Mouse (Mus musculus): ENCODE results near the gene Zscan5b.
"Not testable (repeated sequence)": the region's sequence is repeated elsewhere in the genome, so short reads cannot be mapped to it uniquely, and the experiment has no call there.

The Zscan5b gene

DNA sequence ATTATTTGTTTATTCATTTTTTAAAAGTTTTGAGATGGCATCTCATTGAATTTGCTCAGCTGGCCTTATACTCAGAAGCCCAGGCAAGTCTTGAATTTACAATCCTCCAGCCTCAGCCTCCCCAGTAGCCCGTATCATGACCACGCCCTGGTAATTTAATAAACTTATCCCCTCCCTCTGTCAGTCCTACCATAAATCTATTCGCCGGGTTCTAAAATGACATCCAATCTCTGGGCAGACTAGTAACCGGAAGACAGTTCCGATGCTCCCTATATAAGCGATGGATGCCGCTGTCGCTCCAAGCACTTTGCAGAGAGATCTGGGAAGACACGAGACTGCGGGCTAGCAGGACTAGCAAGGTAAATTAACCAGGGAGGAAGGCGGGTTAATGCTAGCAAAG lies at the start of gene Zscan5b:
Gene Zscan5b, plus strand, starts transcription at position 301 of the 400 bp plus-strand sequence.
- no peak for DNase-seq

DNA sequence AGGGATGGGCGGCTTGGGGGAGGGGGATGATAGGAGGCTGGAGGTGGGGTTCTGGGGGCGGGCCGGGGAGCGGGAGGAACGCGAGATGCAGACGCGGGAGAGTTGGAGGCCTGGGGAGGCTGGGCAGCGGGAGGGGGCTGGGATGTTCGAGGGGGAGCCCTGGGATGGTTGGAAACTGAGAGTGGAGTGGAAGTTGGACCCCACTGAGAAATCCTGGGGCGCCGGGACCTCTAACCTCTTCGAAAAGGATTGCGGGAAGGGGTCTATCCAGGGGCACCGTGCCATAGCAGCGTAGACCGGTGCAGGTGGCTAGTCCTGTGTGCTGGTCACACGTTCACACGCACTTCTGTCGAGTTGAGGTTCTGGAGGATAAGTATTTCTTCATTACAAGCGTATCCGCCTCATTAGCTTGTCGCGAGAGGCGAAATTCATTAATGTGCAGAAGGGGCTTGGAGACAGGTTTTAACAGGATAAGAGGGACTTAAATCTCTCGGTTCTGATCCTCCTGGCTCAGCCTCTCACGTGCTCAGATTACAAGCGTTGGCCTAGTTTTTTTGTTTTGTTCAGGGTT lies 49.3 kb upstream of the Zscan5b start:
- peak; percentile 82 for DNase-seq

DNA sequence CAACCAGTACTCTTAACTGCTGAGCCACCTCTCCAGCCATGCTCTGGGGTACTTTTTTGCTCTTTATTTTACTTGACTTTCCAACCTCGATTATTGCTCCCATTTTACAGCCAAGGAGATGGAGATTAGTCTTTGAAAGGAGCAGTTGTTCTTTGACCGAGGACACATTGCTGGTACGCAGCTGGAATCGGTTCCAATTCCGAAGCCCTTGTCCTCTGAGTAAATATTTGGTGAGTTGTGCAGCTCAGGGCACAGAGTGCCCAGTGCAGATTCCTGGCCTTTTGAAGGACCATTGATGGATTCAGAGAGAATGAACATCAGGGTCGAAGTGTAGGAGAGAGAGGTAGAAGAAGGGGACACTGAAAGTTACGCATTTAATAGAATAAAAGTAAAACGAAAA lies 48.2 kb upstream of the Zscan5b start:
- DNase-seq = no peak

GRCm38 (mm10) chr7:6174365-6174987 lies 47.6 kb upstream of the Zscan5b start:
- DNase-seq = not testable (repeated sequence)

GRCm38 (mm10) chr7:6179013-6179412 lies 43.1 kb upstream of the Zscan5b start:
- DNase-seq = peak; percentile 88

DNA sequence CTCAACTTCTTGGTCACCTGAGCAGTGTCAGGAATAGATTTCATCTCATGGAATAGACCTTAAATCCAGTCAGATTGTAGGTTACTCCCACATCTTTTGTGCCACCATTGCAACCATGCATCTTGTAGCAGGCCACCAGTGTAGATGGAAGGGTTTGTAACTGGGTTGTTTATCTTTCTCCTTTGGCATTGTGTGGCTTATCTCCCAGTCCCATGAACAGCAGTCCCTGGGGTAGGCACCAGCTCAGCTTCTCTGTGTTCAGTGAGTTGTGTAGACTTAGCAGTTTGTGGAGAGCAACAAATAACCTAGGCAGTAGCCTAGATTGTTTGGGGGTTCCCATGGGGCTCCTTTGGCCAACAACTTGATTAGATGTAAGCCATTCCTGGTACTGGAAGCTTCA lies 39.2 kb upstream of the Zscan5b start:
- DNase-seq = no peak

GRCm38 (mm10) chr7:6183802-6184201 lies 38.3 kb upstream of the Zscan5b start:
- peak; percentile 81 for DNase-seq

GRCm38 (mm10) chr7:6184521-6184920 lies 37.6 kb upstream of the Zscan5b start:
- peak; percentile 76 for DNase-seq

- peak; percentile 38 for DNase-seq
Observed at GRCm38 (mm10) chr7:6185391-6185790, 36.7 kb upstream of the Zscan5b start.

DNA sequence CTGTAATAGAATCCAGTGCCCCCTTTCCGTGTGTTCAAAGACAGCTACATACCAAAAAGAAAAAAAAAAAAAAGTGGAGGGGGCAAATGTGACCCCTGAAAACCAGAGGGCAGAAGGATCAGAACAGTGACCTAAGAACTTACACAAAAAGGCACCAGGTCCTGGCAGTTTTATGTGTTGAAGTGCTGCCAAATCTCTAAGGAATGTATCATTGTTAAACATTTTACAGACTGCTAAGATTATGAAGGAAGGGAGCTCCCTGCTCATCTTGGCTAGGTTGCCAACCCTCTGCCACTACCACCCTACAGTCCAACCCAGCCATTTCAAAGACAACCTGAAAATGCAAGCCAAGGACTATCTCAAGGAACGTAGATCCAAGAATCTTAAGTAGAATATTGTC lies 35.9 kb upstream of the Zscan5b start:
- DNase-seq = peak; percentile 46

DNA sequence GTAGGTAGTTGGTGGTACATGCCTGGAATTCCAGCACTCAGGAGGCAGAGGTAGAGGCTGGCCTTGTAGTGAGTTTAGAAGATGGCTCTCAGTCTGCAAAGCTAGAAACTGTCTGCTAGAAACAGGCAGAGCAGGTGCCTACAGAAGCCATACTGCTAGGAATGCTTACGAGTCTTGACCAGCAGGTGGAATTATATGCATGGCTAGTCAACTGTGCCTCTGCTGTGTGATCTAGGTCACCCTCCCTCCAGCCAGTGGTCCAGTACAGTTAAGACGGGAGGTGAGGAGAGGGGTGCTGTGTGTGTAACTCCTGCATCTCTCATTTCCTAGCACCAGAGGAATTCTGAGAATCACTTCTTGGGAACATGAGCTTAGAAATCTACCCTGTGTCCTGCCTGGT lies 35.3 kb upstream of the Zscan5b start:
- DNase-seq = peak; percentile 31

DNA sequence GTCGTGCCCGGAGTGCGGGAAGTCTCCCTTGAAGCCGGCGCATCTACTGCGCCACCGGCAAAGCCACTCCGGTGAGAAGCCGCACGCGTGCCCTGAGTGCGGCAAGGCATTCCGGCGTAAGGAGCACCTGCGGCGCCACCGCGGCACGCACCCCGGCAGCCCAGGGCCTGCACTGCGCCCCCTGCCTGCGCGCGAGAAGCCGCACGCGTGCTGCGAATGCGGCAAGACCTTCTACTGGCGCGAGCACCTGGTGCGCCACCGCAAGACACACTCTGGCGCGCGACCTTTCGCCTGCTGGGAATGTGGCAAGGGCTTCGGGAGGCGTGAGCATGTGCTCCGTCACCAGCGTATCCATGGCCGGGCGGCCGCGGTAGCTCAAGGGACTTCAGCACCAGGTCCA lies 32.5 kb upstream of the Zscan5b start:
- DNase-seq = peak; percentile 59

DNA sequence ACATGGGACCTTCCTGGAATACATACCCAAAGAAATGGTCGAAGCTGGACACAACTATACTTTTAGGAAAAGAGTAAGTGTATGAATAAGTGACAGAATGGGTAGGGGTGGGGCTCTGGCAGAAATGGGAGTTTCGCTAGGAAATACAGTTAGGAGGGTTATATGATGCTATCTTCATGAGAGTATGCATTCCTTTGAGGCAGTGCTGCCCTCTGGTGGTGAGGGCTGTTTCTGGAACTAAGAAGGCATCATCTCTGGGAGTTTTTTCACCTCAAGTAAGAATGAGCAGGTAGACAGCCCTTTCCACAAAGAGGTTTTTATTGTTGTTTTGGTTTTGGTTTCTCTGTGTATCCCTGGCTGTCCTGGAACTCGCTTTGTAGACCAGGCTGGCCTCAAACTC lies 30.7 kb upstream of the Zscan5b start:
- DNase-seq = peak; percentile 88

DNA sequence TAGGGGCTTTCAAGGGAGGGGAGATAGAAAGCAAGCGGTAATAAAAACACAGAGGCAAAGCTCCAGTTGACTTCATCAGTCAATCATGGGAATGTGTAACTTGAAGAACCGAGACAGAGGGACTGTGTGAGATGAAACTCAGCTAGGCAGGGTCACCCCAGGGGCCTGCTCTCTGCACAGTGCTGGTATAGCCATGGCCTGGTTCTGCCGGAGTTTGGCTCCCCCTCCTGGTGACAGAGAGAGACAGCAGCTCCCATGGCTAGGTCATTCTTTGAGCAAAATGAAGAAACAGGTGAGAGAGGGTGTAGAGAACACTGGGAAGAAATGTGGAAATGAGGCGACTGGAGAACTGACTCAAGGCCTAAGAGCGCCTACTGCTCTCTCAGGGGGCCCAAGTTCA lies 27.9 kb upstream of the Zscan5b start:
- peak; percentile 73 for DNase-seq

GRCm38 (mm10) chr7:6195777-6196176 lies 26.3 kb upstream of the Zscan5b start:
- DNase-seq = peak; percentile 5

DNA sequence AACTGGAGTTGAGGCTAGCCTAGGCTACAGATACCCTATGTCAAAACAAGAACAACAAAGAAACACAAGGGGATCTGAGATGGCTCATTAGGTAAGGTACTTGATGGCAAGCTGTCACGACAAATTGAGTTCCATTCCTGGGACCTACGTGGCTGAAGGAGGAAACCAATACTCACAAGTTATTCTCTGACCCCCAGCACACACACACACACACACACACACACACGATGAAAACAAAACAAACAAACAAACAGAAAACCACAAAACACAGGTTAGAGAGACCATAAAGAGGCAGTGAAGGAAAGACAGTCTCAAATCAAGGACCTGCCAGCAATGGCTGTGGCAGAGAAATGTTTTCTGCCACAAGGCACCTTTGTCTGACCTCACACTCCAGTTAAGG lies 25.3 kb upstream of the Zscan5b start, which contains the start of gene Galp:
Gene Galp, plus strand, starts transcription at position 301 of the 400 bp plus-strand sequence.
- no peak for DNase-seq

DNA sequence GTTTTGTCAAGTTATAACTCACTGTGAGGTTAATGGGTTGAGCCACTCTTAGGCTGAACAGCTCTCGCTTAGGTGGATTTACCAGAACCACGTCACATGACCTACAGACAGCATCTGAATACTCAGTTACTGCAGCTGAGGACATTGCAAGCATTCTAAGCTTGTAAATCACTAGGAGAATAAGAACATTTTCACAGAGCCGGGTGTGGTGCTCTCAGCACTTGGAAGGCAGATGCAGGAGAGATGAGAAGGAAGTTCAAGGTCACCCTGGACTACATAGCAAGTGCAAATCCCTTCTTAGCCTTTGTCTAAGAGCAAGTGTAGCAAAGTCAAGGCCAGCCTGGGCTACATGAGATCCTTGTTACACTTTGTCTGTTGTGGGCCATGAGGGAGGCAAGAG lies 17.9 kb upstream of the Zscan5b start:
- no peak for DNase-seq

DNA sequence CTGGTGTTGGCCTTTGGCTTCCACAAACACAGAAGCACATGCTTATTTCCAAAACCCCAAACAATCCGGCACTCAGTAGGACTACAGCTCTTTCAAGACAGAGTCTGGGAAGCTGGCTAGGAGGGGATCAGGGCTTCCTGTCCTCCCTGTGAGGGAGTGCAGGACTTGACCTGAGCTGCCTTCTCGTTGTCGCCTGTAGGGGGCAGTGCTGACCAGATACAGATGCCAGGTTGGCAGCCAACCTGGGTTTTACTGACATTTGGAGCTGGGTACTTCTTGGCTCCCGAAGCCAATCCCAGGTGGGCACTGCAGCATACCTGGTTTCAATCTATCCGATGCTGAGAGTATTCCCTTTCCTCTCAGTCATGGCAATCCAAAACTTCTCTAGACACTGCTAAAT lies 8.9 kb upstream of the Zscan5b start:
- peak; percentile 24 for DNase-seq

DNA sequence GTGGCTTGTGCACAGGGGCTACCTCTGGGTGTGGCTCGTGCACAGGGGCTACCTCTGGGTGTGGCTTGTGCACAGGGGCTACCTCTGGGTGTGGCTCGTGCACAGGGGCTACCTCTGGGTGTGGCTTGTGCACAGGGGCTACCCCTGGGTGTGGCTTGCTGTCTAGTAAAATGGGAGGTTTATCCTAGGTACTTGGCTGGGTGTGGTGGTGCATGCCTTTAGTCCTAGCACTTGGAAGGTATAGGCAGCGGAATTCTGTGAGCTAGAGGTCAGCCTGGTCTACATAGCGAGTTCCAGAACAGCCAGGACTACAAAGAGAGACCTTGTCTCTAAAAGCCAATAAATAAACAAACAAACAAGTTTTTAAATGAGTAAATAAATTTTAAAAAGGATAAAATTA lies 7.4 kb upstream of the Zscan5b start:
- DNase-seq = not testable (repeated sequence)

GRCm38 (mm10) chr7:6220147-6220546 lies 1.9 kb upstream of the Zscan5b start:
- DNase-seq = no peak

DNA sequence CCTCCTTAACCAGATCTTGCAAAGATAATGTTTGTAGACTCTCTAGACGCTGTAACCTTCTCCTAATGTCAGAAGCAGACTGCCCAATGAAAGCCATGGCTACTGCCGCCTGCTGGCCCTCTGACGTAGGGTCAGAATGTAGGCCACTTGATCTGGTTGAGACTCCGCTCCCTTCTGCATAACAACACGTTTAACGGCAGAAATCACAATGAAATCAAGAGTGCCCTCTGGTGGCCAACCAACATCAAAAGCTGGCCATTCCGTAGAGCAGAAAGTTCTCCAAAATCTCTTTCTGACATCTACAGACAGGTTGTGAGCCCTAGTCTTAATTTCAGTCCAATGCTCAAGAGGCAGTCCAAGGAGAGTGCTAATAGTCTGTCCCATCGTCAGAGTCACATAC lies 6.4 kb downstream of the Zscan5b start:
- peak; percentile 10 for DNase-seq

DNA sequence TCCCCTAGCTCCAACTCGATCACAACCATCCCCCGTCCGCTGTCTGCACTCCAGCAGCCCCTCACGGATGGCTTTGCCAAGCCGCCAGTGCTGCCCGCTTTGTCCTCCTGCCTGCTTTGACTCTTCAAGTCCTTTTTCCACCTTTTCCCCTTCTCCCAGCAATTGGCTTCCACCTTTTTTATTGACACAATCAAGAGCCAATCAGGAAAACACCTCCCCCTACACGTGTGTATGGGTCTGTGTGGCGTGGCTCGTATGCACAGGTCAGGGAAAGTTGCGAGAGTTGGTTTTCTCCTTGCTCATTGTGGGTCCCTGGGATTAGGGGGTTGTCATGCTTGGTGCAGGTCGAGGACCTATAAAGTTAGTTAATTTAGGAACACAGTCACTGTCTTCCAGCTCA lies 17.7 kb downstream of the Zscan5b start:
- no peak for DNase-seq

DNA sequence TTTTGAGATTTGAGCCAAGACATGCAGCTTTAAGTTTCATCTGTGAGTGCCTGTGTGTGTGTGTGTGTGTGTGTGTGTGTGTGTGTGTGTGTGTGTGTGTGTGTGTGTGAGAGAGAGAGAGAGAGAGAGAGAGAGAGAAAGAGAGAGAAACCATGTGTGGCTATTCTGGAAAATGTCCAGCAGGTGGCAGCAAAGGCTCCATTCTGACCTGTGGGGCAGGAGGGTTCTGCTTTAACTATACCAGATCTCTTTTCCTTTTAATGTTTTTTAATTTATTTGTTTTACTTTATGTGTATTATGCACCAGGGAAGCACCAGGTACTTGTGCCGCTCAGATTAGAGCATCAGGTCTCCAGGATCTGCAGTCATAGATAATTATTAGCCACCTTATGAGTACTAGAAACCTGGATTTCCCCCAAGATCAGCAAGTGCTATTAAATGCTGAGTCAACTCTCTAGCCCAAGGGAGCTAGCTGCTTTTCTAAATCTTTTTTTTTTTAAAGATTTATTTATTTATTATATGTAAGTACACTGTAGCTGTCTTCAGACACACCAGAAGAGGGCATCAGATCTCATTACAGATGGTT lies 18.9 kb downstream of the Zscan5b start:
- peak; percentile 35 for DNase-seq
